Mouse (Mus musculus) gastrocnemius, postnatal 10 days (tissue): ENCODE data around the gene Dock6. TPM values are rescaled to one million over a fixed set of nuclear protein-coding genes. Genes with fewer than 3 reads are reported as not detected.
"Not testable (repeated sequence)": the region's sequence is repeated elsewhere in the genome, so short reads cannot be mapped to it uniquely, and the experiment has no call there.

Experiments
- DNase-seq: peaks from one replicate; pipeline ENCODE4 v3.0.0; 2021; ENCODE audit warnings: mixed read lengths
- total RNA-seq, 2 experiments: library from RNA; stranded (reverse); gene quantifications; 2 replicates each; pipeline ENCODE4 v1.2.3; 2021

The Dock6 gene
- total RNA-seq, 2 experiments from 2014 or later: 26.9 to 32.9 TPM

DNA sequence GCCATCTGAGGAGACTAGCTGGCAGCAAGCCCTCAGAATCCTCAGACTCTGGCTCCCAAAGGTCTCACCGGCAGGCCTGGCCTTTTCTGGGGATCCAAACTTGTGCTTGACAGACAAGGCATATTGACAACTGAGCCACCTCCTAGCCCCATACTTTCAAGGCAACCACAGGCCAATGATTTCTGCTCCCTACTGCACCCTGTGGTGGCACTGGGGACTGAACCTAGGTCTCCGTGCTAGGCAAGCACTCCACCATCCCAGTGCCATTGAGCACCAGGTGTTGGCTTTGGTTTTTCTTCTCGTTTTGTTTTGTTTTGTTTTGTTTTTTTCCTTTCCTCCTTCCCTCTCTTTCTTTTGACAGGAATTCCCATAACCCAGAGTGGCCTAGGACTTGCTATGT, 43.9 kb downstream of the Dock6 start:
- no peak for DNase-seq

DNA sequence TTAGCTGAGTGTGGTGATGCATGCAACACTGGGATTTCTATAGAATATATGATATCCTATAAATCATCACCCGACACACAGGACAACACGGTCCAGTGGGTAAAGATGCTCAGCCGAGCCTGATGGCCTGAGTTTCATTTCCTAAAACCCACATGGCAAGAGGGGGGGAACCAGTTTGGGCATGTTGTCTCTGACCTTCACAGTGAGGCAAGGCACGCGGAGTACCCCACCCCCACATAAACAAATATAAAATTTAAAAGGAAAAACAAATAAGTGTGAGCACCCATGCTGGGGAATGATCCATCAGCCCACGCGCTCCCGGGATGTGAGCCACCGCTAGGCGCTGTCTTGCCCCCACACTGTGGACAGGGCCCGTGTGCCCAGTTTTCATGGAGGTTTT, 45.5 kb downstream of the Dock6 start:
- no peak for DNase-seq

- DNase-seq: no peak
Observed at GRCm38 (mm10) chr9:21806363-21806762, 46.1 kb downstream of the Dock6 start.

DNA sequence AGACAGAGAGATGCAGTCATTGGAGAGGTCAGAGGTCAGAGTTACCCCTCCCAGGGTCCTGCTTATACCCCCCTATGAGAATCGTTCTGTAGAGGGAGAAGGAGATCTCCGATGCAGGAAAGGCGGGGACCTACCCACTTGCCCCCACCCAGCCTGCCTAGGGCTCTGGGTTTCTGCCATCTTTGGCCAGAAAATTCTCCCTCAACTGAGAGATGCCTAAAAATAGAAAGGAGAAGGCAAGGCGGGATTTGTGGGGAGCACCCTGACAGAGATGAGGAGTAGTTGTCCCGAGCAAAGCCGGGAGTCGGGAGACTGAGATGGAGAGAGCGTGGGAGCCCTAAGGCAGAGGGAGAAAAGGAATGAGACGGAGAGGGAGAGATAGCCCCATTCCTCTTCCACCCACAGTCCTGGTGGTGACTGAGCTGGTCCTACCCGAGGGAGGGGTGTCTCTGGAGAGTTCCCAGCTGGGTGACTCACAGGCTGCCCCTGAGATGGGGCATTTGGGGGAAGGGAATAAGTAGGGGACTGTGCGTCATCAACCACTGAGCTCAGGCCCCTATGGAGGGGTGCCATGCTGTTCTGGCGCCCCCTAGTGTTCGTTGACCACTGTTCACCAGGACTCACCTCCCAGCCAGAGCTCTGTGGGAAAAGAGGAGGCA, 48.3 kb downstream of the Dock6 start:
- peak; percentile 92 for DNase-seq

DNA sequence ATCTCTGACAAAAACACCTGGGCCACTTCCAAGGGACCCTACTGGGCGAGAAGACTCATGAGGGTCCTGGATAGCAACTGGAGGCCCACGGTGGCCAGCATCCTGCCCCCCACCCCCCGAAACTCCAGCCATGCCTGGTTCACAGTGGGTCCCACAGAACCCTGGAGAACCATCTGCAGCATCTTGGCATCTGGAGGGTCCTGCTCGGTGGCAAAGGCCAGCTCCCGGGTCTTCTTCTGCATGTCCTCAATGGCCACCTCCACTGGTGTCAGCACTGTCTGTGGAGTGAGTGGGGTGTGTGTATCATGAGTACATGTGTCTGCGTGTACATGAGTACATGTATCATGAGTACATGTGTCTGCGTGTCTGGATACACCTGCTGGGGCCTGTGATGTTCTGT, 50.8 kb downstream of the Dock6 start:
- DNase-seq: no peak

- DNase-seq: no peak
Observed at GRCm38 (mm10) chr9:21801121-21801520, 51.3 kb downstream of the Dock6 start.

- DNase-seq: no peak
Observed at GRCm38 (mm10) chr9:21799010-21799350, 53.5 kb downstream of the Dock6 start.

GRCm38 (mm10) chr9:21798345-21799009, 54.0 kb downstream of the Dock6 start, which contains the start of gene Kank2:
Kank2 (minus strand) TSS chr9:21798744.
- DNase-seq: peak; percentile 96

GRCm38 (mm10) chr9:21797921-21798344, 54.5 kb downstream of the Dock6 start:
- DNase-seq: peak; percentile 82

DNA sequence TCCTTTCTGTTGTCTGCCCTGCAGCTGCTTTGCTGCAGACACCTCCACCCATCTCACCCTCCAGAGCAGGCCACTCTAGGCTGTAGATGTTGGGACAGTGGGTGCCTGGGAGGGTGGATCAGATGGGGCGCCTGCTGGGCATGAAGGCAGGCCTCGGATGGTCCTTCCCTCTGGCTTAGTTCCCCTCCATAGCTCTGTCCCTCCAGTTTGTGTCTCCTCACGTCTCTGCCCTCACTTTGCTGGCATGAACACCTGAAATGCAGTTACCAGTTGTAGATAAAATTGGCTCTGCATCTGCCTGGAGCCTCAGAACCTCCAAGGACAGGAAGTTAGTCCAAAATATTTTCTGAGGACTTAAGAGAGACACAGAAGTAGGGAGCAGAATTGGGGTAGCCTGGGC, 55.5 kb downstream of the Dock6 start:
- no peak for DNase-seq

GRCm38 (mm10) chr9:21796259-21796658, 56.2 kb downstream of the Dock6 start:
- no peak for DNase-seq

DNA sequence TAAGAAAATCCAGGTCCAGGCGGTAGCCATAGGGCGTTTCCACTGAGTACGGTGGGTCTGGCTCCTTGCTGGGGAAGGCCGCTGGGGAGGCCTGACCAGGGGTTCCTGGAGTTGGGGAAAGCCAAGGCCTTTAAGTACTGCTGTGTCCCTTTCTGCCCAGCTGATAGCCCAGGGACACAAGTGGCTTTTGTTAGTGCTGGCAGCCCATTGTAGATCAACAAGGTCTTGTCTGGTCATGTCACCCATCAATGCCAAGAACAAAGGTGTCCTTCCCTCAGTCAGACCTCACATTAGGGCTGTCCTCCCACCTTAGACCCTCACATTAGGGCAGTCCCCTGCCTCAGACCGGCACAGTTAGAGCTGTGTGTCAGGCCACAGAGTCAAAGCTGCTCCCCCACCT, 56.9 kb downstream of the Dock6 start:
- DNase-seq: no peak

GRCm38 (mm10) chr9:21794925-21795324, 57.5 kb downstream of the Dock6 start:
- DNase-seq: no peak

GRCm38 (mm10) chr9:21794344-21794834, 58.0 kb downstream of the Dock6 start:
- DNase-seq: no peak

- not testable (repeated sequence) for DNase-seq
Observed at GRCm38 (mm10) chr9:21793507-21793906, 58.9 kb downstream of the Dock6 start.

GRCm38 (mm10) chr9:21792644-21793043, 59.8 kb downstream of the Dock6 start:
- peak; percentile 73 for DNase-seq

DNA sequence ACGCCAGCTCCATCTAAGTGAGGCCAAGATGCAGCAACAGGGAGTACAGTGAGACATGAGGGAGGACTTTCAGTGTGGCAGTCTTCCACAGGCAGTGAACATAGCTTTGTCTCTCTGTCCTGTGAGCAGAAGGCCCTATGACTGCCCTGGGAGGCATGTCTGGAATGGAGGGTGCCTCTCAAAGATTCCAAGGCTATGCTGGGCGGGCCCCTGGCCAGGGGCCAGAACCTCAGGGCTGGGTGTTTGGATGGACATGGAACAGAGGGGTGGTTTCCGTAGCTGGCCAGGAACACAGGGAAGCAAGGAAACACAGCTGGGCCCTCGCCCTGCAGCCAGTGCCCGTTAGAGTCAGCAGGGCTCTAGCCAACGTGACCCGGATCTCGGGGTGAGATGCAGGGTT, 60.6 kb downstream of the Dock6 start:
- DNase-seq: peak; percentile 67

DNA sequence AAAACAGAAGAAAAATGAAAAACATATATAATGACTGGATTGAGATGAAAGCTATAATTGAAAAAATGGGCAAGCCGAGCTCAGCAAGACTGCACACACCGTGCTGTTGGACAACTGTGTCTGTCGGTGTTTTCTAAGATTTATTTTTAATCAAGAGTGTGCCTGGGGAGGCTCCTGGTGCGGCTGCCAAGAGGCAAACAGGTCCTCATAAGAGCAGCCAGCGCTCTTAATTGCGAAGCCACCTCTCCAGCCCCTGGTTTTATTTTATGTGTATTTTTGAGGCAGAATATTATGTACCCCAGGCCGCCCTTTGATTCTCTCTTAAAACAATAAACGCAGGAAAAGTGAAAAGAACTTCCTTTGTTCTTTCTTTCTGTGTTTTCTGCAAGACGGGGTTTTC, 64.2 kb downstream of the Dock6 start:
- no peak for DNase-seq

DNA sequence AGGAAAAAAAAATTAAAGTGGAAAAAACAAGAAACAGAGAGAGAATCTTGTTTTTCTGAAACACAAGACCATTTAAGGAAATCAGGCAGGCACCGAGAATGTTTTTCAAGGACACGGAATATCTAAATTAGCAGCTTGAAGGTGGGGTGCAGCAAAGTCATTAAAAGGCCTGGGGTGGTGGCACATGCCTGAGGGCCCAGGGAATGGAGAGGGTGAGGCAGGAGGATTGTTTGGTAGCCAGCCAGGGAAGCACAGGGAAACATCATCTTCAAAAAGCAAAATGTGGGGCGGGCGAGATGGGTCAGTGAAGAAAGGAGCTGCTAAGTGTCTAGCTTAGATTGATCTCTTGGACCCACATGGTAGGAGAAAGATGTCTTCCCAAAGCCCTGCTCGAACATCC, 64.8 kb downstream of the Dock6 start:
- DNase-seq: no peak

- DNase-seq: peak; percentile 75
Observed at GRCm38 (mm10) chr9:21786906-21787305, 65.5 kb downstream of the Dock6 start.

DNA sequence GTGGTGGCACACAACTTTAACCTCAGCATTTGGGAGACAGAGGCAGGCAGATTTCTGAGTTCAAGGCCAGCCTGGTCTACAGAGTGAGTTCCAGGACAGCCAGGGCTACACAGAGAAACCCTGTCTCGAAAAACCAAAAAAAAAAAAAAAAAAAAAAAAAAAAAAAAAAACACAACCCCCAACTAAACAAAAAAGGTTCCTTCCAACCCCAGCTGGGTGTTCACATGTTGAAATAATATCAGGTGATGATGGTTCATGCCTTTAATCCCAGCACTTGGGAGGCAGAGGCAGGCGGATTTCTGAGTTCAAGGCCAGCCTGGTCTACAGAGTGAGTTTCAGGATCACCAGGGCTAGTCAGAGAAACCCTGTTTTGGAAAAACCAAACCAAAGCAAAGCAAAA, 66.1 kb downstream of the Dock6 start:
- not testable (repeated sequence) for DNase-seq

DNA sequence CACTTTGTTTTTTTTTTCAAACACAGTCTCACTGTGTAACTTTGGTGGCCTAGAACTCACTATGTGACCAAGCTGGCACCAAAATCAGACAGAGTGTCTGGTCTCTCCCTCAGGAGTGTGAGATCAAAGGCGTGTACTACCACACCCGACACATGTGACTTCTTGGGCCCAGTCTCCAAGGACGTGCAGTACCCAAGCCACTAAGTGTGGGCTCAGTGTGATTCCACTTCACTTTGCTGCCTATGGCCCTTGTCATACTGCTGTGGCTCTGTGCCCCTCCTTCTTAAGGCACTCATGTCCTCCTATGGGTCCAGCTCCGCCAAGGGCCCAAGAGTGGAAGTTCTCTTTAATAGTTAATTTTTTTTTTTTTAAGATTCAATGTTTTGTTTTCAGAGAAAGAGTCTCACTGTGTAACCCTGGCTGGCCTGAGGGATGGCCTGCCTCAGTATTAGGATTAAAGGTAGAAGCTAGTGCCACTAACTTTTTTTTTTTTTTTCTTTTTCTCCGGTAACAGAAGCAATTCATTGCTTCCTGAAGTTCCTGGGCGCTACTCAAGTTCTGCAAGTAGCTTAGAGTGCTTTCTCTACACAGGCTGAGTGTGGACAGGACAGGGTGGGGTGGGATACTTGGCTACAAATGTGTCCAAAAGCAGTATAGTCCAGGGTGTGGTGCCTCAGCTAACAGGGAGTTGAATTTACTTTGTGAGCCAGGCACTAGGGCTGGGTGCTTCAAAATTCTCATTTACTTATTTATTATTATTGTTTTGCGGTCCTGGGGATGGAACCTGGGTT, 67.7 kb downstream of the Dock6 start:
- no peak for DNase-seq
